Mouse (Mus musculus) fat pad, adult 2 months (tissue): Measurements from ENCODE around the gene Ctsd.
"Not testable (repeated sequence)": the region's sequence is repeated elsewhere in the genome, so short reads cannot be mapped to it uniquely, and the experiment has no call there.

ENCODE experiments used
- DNase-seq: peaks from one replicate; pipeline ENCODE4 v3.0.0-alpha.2; 2011; ENCODE audit warnings: low read depth, low spot score; ENCODE audit errors: extremely low read depth

Ctsd gene

DNA sequence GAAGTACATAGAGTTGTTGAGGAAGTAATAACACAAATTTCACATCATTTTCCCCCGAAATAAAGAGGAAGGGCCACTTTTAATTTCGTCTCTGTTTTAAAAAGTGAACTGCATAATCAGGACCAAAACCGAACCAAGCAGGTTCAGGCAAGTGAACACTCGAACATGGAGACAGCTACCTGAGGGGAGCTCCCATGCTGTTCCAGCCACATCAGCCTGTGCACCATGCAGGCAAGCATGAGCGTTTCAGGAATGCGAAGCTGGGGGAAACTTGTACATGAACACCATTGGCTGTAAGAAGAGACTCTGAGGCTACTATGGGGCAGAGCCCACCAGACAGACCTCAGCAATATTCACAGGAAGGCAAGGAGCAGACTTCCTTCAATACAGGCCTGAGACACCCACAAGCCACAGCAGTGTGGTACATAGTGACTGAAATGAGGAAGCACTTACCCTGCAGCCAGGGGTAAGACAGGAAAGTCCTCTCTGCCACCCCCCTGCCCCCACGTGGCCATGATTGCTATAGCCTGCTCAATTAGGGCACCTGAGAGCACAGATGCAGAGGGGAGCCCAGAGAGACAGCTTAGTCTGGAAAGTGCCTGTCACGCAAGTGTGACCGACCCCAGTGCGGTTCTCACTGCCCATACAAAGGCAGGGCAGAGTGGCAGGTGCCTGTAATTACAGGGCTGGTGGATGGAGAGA, 47.4 kb downstream of the Ctsd start:
- DNase-seq: no peak

DNA sequence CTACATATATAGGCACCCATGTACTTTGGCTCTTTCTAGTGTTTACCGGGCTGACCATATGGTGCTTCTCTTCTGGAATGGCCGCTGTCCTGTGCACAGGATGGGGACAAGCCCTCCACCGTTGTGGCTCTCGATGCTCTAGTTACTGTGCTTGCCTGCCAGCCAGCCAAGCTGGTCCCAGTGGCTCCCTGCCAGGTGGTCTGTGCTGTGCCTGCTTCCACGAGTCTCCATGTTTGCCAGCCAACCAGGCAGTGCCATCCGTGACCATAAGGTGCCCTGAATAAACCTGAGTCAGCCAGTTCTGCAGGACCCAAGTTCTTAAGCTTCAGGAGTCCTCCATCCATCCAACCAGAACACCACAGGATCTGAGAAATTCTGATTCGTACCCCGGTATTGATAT, 52.7 kb downstream of the Ctsd start:
- no peak for DNase-seq

DNA sequence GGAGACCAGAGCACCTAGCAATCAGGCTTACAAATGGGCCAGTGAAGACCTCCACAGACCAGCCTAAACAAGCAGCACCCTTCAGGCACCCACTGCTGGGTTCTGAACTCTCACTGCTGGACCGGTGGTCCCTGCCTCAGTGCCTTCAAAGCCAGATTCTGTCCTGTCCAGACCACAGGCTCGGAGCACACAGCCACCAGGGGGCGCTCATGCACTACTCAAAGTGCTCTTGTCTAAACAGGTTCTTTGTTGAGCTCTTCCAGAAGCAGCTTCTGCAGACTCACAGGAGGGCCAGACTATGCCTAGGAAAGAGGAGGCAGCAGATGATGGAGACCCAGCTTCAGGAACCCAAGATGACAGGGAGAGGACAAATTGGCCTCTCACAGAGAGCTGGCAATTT, 53.6 kb downstream of the Ctsd start:
- DNase-seq: no peak

DNA sequence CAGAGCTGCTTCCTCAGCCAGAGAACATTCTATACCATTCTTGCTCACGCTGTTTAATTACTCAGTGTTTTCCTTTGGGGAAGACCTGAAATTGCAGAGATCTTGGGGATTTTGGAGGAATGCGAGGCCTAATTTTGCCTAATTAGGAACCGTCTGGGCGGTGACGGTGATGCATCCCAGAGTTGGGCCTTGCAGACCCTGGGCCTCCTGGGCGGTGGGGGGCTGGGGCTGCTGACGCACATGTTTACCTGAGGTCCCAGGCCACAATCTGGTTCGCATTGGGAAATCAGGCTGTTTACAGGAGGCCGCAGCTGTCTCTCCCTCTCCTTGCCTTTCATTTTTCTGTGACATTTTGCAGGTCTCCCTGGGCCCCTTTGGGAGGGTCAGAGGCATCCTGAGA, 55.1 kb downstream of the Ctsd start:
- DNase-seq: not testable (repeated sequence)

DNA sequence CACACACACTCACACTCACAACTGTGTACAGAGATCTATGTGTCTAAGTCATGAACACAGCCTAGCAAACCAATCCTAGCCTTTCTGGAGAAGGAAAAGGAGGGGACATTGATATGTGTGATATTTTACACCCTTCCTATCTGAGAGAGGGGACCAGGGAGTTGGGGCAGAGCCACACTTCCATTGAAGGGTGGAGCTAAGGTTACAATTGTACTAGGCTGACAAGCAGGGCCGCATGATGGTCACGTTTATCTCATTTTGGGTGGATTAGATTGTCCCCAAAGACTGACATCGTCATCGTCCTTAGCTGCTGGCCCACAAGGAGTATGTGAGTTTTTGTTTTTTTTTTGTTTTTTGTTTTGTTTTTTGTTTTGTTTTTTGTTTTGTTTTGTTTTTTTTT, 56.6 kb downstream of the Ctsd start:
- DNase-seq: no peak

DNA sequence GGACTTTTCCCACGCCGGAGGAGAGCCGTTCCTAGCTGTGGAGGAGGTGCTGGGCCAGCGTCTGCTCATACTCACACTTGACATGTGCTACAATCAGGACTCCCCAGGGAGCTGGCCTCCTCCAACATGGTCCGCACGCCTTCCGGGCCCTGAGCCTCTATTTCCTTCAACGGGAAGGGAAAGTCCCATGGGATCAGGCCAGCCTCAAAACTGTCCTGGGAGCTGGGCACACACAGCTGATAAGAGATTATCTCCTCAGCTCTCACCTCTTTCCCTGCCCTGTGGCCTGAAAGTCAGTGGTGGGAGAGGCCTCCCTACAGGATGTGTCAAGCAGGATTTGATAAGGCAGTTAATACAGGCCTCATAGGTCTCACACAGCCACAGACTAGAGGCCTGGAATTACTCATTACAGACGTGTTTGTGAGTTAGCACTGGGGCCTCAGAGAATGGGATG, 57.5 kb downstream of the Ctsd start:
- DNase-seq: no peak

DNA sequence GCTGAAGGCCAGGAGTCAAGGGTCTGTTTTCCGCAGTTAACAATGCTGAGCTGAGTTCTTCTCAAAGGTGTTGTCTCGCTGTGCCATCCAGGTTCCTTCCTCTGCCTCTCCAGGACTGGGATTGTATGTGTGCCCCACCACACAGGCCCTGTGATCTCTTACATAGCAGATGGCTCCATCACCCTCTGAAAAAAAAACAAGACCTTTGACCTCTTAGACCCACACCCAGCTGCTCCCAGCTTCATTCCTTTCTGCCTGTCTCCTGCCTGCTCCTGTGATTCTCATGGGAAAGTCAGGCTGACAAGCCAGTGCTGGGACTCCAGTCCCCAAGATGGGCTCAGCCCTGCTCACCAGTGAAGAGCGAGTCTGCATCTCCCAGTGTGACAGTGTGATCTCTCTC, 59.3 kb downstream of the Ctsd start:
- no peak for DNase-seq

DNA sequence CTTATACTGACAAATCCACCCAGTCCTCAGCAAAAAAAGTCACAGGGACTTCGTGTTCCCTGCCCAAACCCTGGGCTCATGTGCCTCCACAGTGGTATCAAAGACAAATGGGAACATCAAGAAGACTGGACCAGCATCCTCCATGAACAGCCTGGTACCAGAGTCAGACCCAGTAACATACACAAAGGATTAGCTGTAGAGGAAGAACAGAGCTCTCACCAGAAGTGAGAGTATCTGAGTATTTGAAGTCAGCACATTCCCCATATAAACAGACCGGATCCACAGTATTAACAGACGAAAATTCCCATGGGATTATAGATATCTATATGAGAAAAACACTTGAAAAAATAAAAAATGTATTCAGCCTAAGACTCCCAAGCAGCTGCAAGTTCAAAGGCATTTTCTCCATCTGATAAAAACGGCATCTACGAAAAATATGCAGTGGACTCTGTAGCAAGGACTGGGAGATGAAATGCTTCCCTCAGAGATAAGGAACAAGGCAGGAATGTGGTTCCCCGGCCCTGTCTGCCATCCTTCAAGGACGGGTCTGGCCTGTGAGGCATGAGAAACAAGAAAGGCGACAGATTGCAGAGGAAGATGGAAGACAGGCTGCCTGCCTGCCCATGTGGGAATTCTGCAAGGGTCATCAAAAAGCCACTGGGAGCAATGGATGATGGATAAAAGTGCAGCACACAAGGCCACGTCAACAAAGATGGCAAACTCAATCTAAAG, 61.0 kb downstream of the Ctsd start:
- no peak for DNase-seq
